In genomic region chr4:134558570-134559113, GRCm38 (mm10) we compare ENCODE assay signal across 16 mouse cellular contexts. TPM values are rescaled to one million over a fixed set of nuclear protein-coding genes. Genes with fewer than 3 reads are reported as not detected.
DNase-seq lines count a peak whose midpoint lies in the region; ATAC-seq lines count a peak whose summit lies in the region.
"Had no signal": no experiment of that assay in that cellular context is flagged by ENCODE, and none has a peak within 500 bp of the region (broad histone marks: within the 10 kb centered on the region; RNA-seq: fewer than 3 reads in every experiment).

No protein-coding gene starts in this region.

- intact Hi-C loops in heart, postnatal 25 days (cut with DNase I) = no loop called here

- H3K27ac ChIP-seq in heart, embryonic 13.5 days (replicated peaks) = no peak overlapping the region; the same call in 1 of the 2 replicates
- peak overlapping the region; percentile 41 for H3K27ac ChIP-seq in embryonic facial prominence, embryonic 13.5 days
- H3K27ac ChIP-seq: hindbrain, postnatal 0 days; liver, embryonic 12.5 days; stomach, embryonic 15.5 days had no signal

- peaks cover 18% of the 10 kb centered on the region for H3K4me1 ChIP-seq in heart, embryonic 13.5 days
- H3K4me1 ChIP-seq in embryonic facial prominence, embryonic 13.5 days = peaks cover 13% of the 10 kb centered on the region

- DNase-seq in heart, postnatal 25 days (ENCODE audit: low spot score) = no peak
- peak; percentile 26 to 28 for DNase-seq in B cell, adult 2 months
- DNase-seq in spleen, postnatal 36 days (ENCODE audit: low spot score in 2 of 2) = no peak
- no peak for DNase-seq in embryo, embryonic 11 days
- no peak for DNase-seq in lung, postnatal 14 days
- DNase-seq: adrenal gland, postnatal 25 days; cerebellum, adult 11-12 months; kidney, postnatal 10 days; right cerebral cortex, postnatal 14 days had no signal

- no peak overlapping the region for H3K4me2 ChIP-seq in heart, embryonic 13.5 days
- peak overlapping the region; percentile 1; the same call in 1 of the 2 replicates for H3K4me2 ChIP-seq in embryonic facial prominence, embryonic 13.5 days
- H3K4me2 ChIP-seq: stomach, embryonic 15.5 days had no signal

- H3K9me3 ChIP-seq in heart, embryonic 13.5 days = no peaks in the 10 kb centered on the region
- H3K9me3 ChIP-seq in embryonic facial prominence, embryonic 13.5 days = no peaks in the 10 kb centered on the region
- H3K9me3 ChIP-seq: liver, embryonic 12.5 days; stomach, embryonic 15.5 days had no signal

- H3K27me3 ChIP-seq in heart, embryonic 13.5 days (replicated peaks) = no peaks in the 10 kb centered on the region
- no peaks in the 10 kb centered on the region for H3K27me3 ChIP-seq in embryonic facial prominence, embryonic 13.5 days
- H3K27me3 ChIP-seq: liver, embryonic 12.5 days; stomach, embryonic 15.5 days had no signal

- H3K9ac ChIP-seq in heart, embryonic 13.5 days = 0 out of 2 replicates have a peak overlapping the region, but pooled peaks have one; percentile 40
- H3K9ac ChIP-seq in embryonic facial prominence, embryonic 13.5 days = no peak overlapping the region
- H3K9ac ChIP-seq: liver, embryonic 12.5 days; stomach, embryonic 15.5 days had no signal

- 62% methylated on average over 9 of the region's 9 CpGs for WGBS in heart, embryonic 13.5 days
- 28% methylated on average over 9 of the region's 9 CpGs for WGBS in embryonic facial prominence, embryonic 13.5 days

- ATAC-seq in heart, embryonic 13.5 days (ENCODE audit: extremely low read depth, insufficient number of reproducible peaks, low FRiP score, low TSS enrichment) = no peak
- ATAC-seq in embryonic facial prominence, embryonic 13.5 days (ENCODE audit: insufficient number of reproducible peaks, insufficient read depth, low FRiP score, low TSS enrichment, low read depth) = no peak
- ATAC-seq in megakaryocyte, adult 5-6 weeks (ENCODE audit: poor library complexity, severe bottlenecking) = peak; percentile 56
- ATAC-seq: forebrain, embryonic 16.5 days; hindbrain, postnatal 0 days; liver, embryonic 12.5 days had no signal

- peaks cover 23% of the 10 kb centered on the region for H3K36me3 ChIP-seq in heart, embryonic 13.5 days
- no peaks in the 10 kb centered on the region for H3K36me3 ChIP-seq in embryonic facial prominence, embryonic 13.5 days
- H3K36me3 ChIP-seq: liver, embryonic 12.5 days; stomach, embryonic 15.5 days had no signal

- no peak overlapping the region for H3K4me3 ChIP-seq in heart, embryonic 13.5 days
- H3K4me3 ChIP-seq in embryonic facial prominence, embryonic 13.5 days = no peak overlapping the region
- H3K4me3 ChIP-seq: liver, embryonic 12.5 days; stomach, embryonic 15.5 days had no signal

RNA-seq across cellular contexts. Expression of gene Selenon, which starts 6.7 kb away (rescaled TPM):
- polyA plus RNA-seq in heart, embryonic 13.5 days (2015; fragmentation: Nextera tagmentation; extraction: Ambion mirVana) = 7.5 and 8.0 TPM in 2 replicates
- 10 to 100 TPM; 21.0 to 22.2 TPM for total RNA-seq in heart, postnatal 25 days (2021)
- 15.4 and 16.2 TPM in 2 replicates for polyA plus RNA-seq in embryonic facial prominence, embryonic 13.5 days (2015; fragmentation: Nextera tagmentation; extraction: Ambion mirVana)
- total RNA-seq in megakaryocyte, adult 5-6 weeks (2015) = 24.9 and 25.4 TPM in 2 replicates
- 6.3 and 8.2 TPM in 2 replicates for total RNA-seq in megakaryocyte, adult 5-6 weeks (2017)

RNA-seq across cellular contexts. Expression of gene Mtfr1l, which starts 23.5 kb away (rescaled TPM):
- 142 and 144 TPM in 2 replicates for polyA plus RNA-seq in heart, embryonic 13.5 days (2015; fragmentation: Nextera tagmentation; extraction: Ambion mirVana)
- 100 to 1,000 TPM; 178 to 185 TPM for total RNA-seq in heart, postnatal 25 days (2021)
- polyA plus RNA-seq in embryonic facial prominence, embryonic 13.5 days (2015; fragmentation: Nextera tagmentation; extraction: Ambion mirVana) = 129 and 130 TPM in 2 replicates
- 40.4 and 48.1 TPM in 2 replicates for total RNA-seq in megakaryocyte, adult 5-6 weeks (2015)
- 33.6 and 38.3 TPM in 2 replicates for total RNA-seq in megakaryocyte, adult 5-6 weeks (2017)

RNA-seq across cellular contexts. Expression of gene Aunip, which starts 47.8 kb away (rescaled TPM):
- polyA plus RNA-seq in heart, embryonic 13.5 days (2015; fragmentation: Nextera tagmentation; extraction: Ambion mirVana) = 8.5 and 11.2 TPM in 2 replicates
- under 1 TPM; 0.34 to 0.47 TPM for total RNA-seq in heart, postnatal 25 days (2021)
- 10.6 and 11.7 TPM in 2 replicates for polyA plus RNA-seq in embryonic facial prominence, embryonic 13.5 days (2015; fragmentation: Nextera tagmentation; extraction: Ambion mirVana)
- 3.7 and 3.9 TPM in 2 replicates for total RNA-seq in megakaryocyte, adult 5-6 weeks (2015)
- total RNA-seq in megakaryocyte, adult 5-6 weeks (2017) = 12.6 and 17.0 TPM in 2 replicates

Comparison
In these comparisons a context has a peak if more than half of its experiments do, and no peak if none do; other contexts are left out.
1. DNase-seq: peak in B cell, adult 2 months (2 of 2); none in heart, postnatal 25 days (single experiment), spleen, postnatal 36 days (0 of 2), embryo, embryonic 11 days (single experiment) and lung, postnatal 14 days (single experiment).